Mouse (Mus musculus) frontal cortex, postnatal 10 days (tissue): ENCODE measurements around the gene Sptbn2.

Source experiments
- DNase-seq, 2 experiments: peaks; one replicate each; pipeline ENCODE4 v3.0.0; 2022; ENCODE audit warnings: low spot score in 2 of 2, mixed read lengths in 1 of 2

Gene Sptbn2

GRCm38 (mm10) chr19:4711098-4711600 lies at the start of gene Sptbn2:
Sptbn2 (plus strand) TSS chr19:4711167.
- DNase-seq: peak; percentile 51 to 78

- DNase-seq: no peak
These were observed 44.2 kb upstream of the Sptbn2 start for GRCm38 (mm10) chr19:4666815-4667214.

DNA sequence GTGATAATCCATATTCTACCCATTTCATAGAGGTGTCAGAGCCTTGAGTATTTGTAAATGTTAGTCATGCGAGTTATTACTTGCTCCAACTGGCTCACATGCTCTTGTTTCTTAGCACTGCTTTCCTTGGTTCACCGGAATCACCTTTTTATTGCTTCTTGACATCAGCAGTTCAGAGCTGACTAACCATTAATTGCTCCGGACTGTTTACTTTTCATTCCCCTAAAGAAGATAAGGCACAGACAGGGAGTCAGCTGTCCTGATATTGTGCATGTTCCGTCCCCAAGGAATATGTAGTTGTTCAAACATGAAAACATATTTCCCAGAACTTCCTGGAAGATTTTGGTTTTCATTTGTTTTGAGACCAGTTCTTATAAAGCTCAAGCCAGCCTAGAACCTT lies 40.2 kb upstream of the Sptbn2 start:
- no peak for DNase-seq

GRCm38 (mm10) chr19:4672401-4672800 lies 38.6 kb upstream of the Sptbn2 start:
- DNase-seq: no peak

DNA sequence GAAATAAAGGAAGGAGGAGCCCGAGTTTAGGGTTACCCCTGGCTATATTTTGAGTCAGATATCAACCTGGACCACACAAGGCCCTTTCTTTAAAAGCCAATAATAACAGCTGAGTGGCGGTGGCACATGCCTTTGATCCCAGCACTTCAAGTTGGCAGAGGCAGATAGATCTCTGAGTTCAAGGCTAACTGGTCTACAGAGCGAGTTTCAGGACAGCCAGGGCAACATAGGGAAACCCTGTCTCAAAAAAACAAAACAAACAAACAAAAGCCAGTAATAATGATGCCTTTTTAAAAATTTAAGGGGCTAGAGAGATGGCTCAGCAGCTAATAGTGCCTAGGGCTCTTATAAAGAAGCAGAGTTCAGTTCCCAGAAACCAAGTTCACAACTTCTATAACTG lies 16.6 kb upstream of the Sptbn2 start:
- DNase-seq: no peak

DNA sequence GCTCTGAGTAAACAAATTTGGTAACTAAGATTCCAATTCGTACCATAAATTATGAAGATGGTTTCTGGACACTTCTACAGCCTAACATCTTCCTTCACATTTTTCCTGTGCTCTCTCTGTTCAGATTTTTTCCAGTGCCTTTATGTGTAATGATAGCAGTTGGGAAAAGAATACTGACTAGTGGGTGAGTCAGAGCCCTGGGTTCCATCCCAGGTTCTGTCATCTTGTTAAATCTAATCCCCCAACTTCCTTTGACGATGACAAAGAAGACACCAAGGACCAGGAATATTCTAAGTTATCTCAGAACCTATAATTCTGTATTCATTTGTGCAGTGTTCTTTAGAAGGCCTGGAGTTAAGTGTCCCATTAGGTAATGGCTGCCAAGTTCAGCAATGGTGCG lies 13.8 kb upstream of the Sptbn2 start:
- DNase-seq: no peak

DNA sequence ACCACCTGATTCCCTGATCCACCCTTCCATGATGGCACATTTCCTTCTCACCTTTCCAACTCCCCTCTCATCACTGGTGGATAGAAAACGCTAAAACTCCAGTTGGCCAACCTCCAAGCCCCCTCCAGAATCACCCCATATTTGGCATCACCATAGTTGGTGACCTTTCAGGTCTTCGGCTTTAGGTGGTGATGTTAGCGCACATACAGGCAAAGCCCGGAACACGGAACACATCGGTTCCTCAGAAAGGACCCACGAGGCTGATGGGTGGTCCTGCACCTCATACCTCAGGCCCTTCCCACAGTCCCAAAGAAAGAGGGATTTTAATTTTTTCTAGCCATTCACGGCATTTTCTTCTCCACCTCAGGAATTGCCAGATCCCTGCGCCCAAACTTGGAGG lies 13.2 kb upstream of the Sptbn2 start:
- DNase-seq: no peak

- peak; percentile 64 to 80 for DNase-seq
These were observed 12.7 kb upstream of the Sptbn2 start, which contains the start of gene Gm960 for GRCm38 (mm10) chr19:4698205-4698677. Gm960 (minus strand) TSS chr19:4698668.

- no peak for DNase-seq
These were observed 12.1 kb upstream of the Sptbn2 start for GRCm38 (mm10) chr19:4698856-4699255.

GRCm38 (mm10) chr19:4699821-4700220 lies 11.1 kb upstream of the Sptbn2 start:
- DNase-seq: no peak

DNA sequence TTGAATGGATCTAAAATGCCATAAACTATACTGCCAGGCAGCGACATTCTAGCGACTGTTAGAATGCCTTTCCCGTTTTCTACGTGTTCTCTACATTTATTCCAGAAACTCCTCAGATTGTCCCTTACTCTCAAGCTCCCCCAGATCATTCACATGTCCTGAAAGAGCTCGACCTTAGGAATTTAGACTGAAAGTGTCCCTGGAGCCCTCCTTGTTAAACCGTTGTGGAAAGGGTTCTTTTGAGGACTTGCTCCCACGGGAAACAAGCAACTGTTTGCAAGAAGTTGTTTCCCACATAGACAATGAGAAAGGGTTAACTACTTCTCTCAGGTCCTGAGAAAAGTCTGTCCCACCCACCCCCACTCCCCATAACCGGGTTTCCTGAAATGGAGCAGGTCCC lies 10.3 kb upstream of the Sptbn2 start:
- DNase-seq: no peak

DNA sequence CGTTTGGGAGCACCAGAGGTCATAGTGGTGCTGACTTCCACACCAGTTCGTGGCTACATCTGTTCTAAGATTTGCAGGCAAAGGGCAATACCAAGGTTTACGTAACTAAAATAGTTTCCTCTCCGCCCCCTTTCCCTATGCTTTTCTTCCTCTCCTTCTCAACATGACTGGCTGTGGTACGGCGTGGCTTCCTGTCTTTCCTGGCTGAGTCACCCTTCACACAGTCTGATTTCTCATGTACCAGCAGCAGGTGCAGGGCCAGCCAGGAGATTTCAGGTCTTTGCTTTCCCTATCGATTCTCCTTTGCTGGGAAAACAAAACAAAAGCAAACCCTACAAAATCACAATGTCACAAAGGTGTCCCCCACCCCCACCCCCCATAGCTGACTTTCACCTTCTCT lies 9.7 kb upstream of the Sptbn2 start:
- no peak for DNase-seq

- DNase-seq: no peak
These were observed 2.2 kb upstream of the Sptbn2 start for GRCm38 (mm10) chr19:4708765-4709164.

GRCm38 (mm10) chr19:4711601-4712155 lies 711 bp downstream of the Sptbn2 start:
- peak in 1 of 2 experiments; percentile 39 for DNase-seq

- no peak for DNase-seq
These were observed 1.3 kb downstream of the Sptbn2 start for GRCm38 (mm10) chr19:4712156-4712780.

DNA sequence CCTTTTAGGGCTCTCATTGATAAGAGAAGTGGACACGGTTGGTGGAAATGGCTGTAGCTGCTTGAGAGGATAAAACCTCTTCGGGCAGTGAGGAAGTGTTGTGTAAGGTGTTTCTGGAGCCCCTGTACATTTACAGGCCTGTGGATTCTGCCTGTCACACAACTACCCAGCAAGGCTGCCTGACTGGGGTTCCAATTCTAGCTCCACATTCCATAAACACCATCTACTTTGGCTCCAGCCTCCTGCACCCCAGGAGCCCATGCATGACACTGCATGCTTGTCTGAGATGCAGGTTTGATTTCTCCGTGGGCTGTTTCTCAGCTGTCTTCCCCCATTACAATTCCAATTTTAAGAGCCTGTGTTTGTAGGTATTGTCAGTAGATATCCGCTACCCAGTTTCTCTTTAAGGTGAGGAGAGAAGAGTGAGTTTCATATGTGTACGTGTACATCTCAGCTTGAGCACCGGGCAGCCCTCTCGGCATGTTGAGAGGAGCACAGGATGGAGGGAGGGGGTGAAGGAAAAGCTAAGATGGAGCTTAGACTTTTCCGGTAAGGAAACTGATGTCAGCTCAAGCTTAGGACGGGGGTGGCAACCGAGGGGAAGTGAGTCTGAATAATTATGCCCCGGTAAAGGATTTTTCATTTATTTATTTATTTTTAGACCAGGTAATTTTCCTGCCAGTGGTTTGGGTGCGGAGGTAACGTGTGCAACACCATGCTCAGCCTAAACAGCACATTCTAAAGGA lies 2.0 kb downstream of the Sptbn2 start:
- no peak for DNase-seq

DNA sequence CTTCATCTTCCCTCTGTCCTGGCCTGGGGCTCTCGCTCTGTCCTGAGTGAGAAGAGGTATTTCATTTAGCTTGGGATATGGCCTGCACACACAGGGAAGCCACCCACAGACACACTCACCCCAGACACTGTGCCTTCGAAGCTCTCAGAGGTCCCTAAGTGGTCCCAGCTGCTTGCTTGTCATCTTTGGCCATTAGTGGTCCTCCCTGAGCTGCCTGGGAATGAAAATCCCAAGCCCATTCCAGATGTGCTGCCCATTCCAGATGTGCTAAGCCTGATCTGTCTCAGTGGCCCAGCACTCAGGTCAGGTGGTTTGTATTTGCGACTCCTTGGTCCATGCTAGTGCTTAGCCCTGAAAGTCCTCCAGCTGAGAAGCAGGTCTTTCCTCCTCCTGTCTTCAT lies 2.9 kb downstream of the Sptbn2 start:
- no peak for DNase-seq

DNA sequence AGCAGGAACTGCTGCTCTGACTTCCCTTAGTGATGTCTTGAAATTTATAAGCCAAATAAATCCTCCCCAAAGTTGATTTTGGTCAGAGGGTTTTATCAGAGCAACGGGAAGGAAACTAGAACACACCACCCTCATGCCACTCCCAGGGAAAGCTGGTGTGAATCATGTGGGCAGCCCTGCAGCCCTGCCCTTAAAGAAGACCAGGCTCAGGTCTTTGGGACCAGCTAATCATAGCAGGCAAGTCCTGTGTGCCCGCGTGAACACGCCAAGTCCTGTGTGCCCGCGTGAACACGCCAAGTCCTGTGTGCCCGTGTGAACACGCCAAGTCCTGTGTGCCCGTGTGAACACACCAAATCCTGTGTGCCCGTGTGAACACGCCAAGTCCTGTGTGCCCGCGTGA lies 5.8 kb downstream of the Sptbn2 start:
- no peak for DNase-seq

DNA sequence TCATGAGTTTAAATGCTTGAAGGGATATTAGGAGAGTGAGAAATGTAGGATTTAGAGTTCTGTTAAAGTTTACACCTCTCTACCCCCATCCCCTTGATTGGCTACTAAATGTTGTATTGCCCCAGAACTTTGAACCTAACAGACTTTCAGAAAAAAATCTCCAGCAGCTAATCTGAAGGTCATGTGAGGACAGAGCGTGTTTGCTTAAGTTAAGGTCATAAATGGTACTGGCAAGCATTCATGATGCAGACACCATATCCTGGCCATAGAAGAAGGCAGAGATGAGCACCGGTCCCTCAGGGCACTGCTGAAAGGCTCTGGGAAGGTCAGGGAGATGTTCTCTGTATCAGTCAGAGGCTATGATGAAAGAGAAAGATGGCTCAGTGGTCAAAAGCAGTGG lies 6.3 kb downstream of the Sptbn2 start:
- DNase-seq: no peak

- no peak for DNase-seq
These were observed 7.7 kb downstream of the Sptbn2 start for GRCm38 (mm10) chr19:4718716-4719115.

DNA sequence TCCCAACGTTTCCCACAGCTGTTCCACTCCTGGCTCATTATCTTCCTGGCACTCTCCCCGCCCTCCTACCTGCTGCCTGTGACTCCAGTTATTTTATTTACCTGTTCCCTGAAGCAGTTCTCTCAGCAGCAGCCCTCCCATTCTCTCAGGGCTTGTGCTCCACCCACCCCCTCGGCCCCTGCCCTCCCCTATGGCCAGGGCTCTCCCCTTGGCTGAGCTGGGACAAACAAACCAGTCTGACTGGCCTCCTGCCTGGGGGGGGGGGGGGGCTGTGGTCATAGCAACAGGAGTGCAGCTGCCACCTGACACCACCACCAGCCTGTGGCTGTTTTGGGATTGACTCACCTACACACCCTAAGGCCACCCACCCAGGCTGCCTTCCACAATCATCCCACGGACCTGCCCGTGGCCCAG lies 8.4 kb downstream of the Sptbn2 start:
- DNase-seq: no peak

DNA sequence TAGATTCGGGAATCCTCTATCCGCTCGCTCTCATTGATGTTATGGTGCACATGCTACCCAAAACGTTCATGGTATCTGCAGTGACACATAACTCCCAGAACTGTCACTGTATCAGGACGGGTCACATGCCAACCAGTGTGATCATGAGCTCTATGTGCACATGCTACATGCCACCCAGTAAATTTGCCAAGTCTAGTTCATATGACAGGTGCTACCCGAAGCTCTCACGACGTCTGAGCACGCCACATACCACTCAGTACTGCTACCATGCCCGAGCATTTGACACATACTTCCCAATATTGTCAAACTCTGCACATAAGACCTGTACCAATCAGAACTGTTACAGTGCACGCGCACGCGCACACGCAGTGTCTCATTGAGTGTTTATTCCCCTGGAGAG lies 9.1 kb downstream of the Sptbn2 start:
- no peak for DNase-seq
